Mouse (Mus musculus): Measurements from ENCODE around the gene Mslnl.
A peak's percentile ranks its signal among the peaks of the same experiment; 100 is the strongest.

Gene Mslnl

DNA sequence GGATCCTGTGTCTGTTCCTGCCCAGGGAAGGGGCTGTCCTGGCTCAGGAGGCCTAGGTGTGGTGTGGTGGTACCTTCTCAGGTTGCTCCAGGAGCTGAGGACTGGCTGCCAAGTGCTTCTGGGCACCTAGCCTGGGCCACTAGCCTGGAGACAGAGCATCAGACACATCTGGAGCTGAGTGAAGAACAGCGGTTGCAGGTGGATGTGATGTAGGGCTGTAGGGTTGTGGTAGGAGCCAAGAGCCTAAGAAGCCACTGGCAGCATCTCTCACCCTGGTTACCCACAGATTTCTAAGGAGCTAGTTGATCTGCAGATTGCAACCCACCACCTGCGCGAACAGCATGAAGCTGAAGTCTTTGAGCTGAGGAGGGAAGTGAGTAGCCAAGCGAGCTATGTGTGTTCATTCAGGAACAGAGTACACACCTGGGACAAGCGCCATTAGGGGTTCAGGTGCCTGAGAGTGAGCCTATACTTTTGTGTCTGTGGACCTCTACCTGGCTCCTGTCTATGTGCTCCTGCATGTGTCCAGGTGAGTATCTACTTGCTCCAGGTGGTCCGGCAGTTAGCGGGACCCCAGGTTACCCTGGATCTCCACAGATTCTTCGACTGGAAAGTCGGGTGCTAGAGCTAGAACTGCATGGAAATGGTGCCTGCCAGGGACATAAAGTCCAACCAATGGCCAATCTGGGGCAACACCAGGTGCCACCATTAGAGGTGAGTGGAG lies 51.1 kb downstream of the Mslnl start:
- no peak for DNase-seq

DNA sequence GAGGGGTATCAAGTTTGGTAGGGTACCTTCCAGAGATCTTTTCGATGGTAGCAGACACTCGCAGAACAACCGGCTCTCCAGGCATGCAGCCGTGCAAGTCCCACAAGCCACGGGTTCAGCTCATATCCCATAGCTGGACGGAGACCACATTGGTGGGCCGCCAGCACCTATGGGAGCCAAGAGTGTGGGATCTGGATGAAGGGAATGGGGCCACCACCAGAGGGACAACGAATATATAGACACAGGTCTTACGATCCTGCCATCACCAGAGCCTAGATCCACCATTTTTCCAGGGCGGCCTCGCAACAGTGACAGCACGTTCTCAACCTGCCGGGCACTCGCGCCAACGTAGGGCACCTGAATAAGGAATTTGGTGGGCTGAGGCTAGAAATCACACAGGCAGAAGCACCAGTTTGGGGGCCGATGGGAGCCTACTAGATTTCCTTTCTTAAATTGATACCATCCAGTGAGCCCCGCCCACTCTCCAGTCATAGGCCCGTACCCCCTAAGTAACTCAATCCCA lies 55.5 kb downstream of the Mslnl start:
- no peak for DNase-seq

DNA sequence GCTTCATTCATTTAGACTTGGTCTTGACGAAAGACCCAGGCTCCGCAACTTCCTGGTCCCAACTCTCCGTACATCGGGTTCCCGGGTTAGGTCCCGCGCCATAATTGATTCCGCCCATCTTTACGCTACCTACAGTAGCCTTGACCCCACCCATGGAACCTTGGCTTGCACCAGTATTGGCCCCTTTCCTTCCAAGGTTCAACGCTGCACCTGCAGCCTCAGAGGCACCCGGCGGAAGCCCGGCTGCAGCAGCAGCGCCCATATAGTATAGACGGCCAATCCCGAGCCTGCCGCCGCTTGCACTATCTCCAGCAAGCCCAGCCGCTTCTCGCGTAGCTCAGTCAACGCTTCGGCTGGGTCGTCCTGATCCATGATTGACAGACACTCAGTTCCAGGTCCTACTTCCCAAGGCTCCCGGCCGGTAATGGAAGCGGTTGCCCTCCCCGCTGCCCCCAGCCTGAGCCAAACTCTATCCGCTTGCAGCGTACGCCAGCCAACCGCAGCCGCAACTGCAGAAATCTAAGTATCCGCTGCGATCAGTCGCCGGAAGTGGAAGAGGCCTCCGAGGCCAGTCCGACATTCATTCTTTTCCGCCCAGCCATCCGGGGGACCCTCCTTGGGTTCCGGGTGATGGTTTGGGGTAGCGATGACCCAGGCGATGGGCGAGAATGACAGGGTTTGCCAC lies 56.1 kb downstream of the Mslnl start:
- peak; percentile 90 to 92 for DNase-seq

GRCm38 (mm10) chr17:25792615-25793014 lies 56.8 kb downstream of the Mslnl start, which contains the start of gene Fam173a:
Fam173a (minus strand) TSS chr17:25792901.
- peak; percentile 90 to 94 for DNase-seq

DNA sequence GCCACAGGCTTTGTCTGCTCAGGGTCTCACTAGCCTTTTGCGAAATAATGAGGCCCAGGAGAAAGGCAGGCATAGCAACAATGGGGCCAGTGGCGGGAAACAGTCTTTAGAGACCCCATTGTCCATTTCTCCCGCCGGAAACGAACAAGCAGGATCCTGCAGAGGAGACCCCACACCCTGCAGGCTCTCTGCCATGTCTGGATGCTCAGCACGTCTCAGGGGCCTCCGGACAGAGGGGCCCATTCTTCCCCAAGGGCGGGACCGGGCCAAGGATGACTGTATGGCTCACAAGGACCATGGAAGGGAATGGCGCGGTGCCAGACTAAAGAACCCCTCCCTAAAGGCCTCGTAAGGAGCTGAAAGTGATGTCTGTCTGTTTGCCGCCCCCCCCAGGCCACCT lies 58.4 kb downstream of the Mslnl start:
- DNase-seq, result no peak

- DNase-seq, result no peak
Measured at GRCm38 (mm10) chr17:25794998-25795397, 59.2 kb downstream of the Mslnl start.

GRCm38 (mm10) chr17:25795609-25796092 lies 59.8 kb downstream of the Mslnl start, which contains the start of gene AC134908.4:
AC134908.4 (minus strand) TSS chr17:25795659.
- peak; percentile 51 to 72 for DNase-seq

DNA sequence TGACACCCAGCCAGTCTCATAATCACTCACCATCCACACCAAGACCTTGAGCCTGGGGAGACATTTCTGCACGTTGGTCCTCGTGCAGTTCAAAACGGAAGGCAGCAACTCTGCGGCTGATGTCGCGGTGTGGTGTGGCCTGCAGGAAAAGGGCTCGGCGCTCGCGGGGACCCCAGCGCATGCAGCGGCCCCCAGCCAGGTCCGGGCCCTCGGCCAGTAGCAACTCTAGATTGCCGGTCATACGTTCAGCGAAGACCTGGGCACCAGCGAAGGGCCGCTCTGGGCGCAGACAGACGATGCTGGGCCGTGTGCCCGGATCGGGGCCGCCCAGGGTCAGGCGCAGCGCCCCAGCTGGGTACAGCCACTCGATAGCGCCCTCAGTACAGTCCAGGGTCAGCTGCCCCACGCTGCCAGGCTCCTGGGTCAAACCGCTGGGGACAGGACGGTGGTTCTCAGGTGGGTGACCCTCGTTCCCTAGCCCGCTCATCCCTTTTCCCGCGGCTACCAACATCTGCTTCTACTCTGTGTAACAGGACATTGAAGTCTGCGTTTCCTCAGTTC lies 60.4 kb downstream of the Mslnl start:
- DNase-seq, result peak; percentile 35 to 51

GRCm38 (mm10) chr17:25796951-25797369 lies 61.1 kb downstream of the Mslnl start, which contains the start of gene Metrn:
Metrn (minus strand) TSS chr17:25797136.
- peak; percentile 94 to 96 for DNase-seq
